Mouse (Mus musculus) liver, embryonic 14.5 days (tissue): ENCODE measurements around the gene Aatf. TPM values are rescaled to one million over a fixed set of nuclear protein-coding genes. Genes with fewer than 3 reads are reported as not detected.

ENCODE experiments used
- ATAC-seq: fragments of 200-750 bp; cut with Nextera tagmentation; 2 replicates; pipeline ENCODE4 v1.8.0; 2017; ENCODE audit warnings: moderate number of reproducible peaks, mild to moderate bottlenecking, moderate library complexity; ENCODE audit not compliant: insufficient read depth
- DNase-seq, 3 experiments: peaks; one replicate each; pipeline ENCODE4 v3.0.0-alpha.2; 2012 to 2013; ENCODE audit warnings: low read depth in 3 of 3, low spot score in 3 of 3
- H3K27ac ChIP-seq: fragments of 300-500 bp; sonication (generic); 2 replicates; pipeline ENCODE4 v1.5.1; 2014; ENCODE audit warnings: moderate library complexity, mild to moderate bottlenecking, control low read depth, inconsistent platforms
- H3K27me3 ChIP-seq: fragments of 300-500 bp; sonication (generic); 2 replicates; pipeline ENCODE4 v1.6.1; 2014; ENCODE audit warnings: mild to moderate bottlenecking, low read length, moderate library complexity; ENCODE audit not compliant: control insufficient read depth, insufficient read depth
- H3K36me3 ChIP-seq: fragments of 300-500 bp; sonication (generic); replicated peaks from 2 replicates; pipeline ENCODE4 v1.6.1; 2014; ENCODE audit warnings: low read depth; ENCODE audit not compliant: control insufficient read depth, insufficient read depth
- H3K4me1 ChIP-seq, 2 experiments: fragments of 200-500 bp in 1 of 2; fragments of 300-500 bp in 1 of 2; sonication (generic) in 1 of 2; replicated peaks; 2 replicates each; pipeline ENCODE4 v1.6.1; 2012 to 2014; ENCODE audit warnings: antibody characterized with exemption in 1 of 2, inconsistent platforms in 1 of 2, low read length in 1 of 2; ENCODE audit not compliant: control insufficient read depth in 2 of 2, insufficient read depth in 2 of 2
- H3K4me2 ChIP-seq: fragments of 300-500 bp; sonication (generic); 2 replicates; pipeline ENCODE4 v1.6.1; 2014; ENCODE audit warnings: low read depth, mild to moderate bottlenecking, control low read depth, moderate library complexity
- H3K4me3 ChIP-seq, 2 experiments: fragments of 200-500 bp in 1 of 2; fragments of 300-500 bp in 1 of 2; sonication (generic) in 1 of 2; 2 replicates each; pipeline ENCODE4 v1.5.1; 2012 to 2014; ENCODE audit warnings: low read depth in 2 of 2, low read length in 2 of 2, mild to moderate bottlenecking in 2 of 2, control low read depth in 1 of 2, inconsistent platforms in 1 of 2, moderate library complexity in 1 of 2; ENCODE audit not compliant: insufficient read depth in 1 of 2
- H3K9ac ChIP-seq: fragments of 300-500 bp; sonication (generic); replicated peaks from 2 replicates; pipeline ENCODE4 v1.6.1; 2014; ENCODE audit warnings: mild to moderate bottlenecking, control low read depth, moderate library complexity
- H3K9me3 ChIP-seq: fragments of 300-500 bp; sonication (generic); 2 replicates; pipeline ENCODE4 v1.6.1; 2016; ENCODE audit warnings: low read length, mixed read lengths; ENCODE audit not compliant: control insufficient read depth
- CTCF ChIP-seq: IDR thresholded peaks from 2 replicates; pipeline ENCODE4 v1.5.1; 2016; ENCODE audit warnings: antibody characterized with exemption, low read depth, control low read depth
- EP300 ChIP-seq: IDR thresholded peaks from 2 replicates; pipeline ENCODE4 v1.6.1; 2016; ENCODE audit warnings: antibody characterized with exemption, low read depth
- WGBS: fragments of 180-500 bp; shearing (Covaris S2); extraction: QIAGEN DNeasy Blood & Tissue Kit; methylation state at CpG from one replicate; pipeline ENCODE4 v1.1.7; 2014; ENCODE audit not compliant: insufficient replicate concordance; 5-methylcytosine and 5-hydroxymethylcytosine counted together
- polyA plus RNA-seq, 2 experiments: library from polyadenylated mRNA; depleted of rRNA in 1 of 2; stranded (reverse) in 1 of 2; unstranded in 1 of 2; fragments of >200 nt; fragmentation: Nextera tagmentation in 1 of 2; extraction: Ambion mirVana in 1 of 2; gene quantifications; 2 replicates each; pipeline versions ENCODE4 v1.2.1 to v1.2.3; 2012 to 2014

Gene Aatf
- polyA plus RNA-seq, 2 experiments, result 6.3 to 20.3 TPM

- ATAC-seq (no peak), DNase-seq (no peak)
- H3K4me2 ChIP-seq, result no peak overlapping the region
- no peaks in the 10 kb centered on the region for H3K36me3 ChIP-seq
- H3K9ac ChIP-seq, result no peak overlapping the region
- H3K4me3 ChIP-seq, result no peak overlapping the region
- no peaks in the 10 kb centered on the region for H3K9me3 ChIP-seq
- H3K27ac ChIP-seq, result no peak overlapping the region
- WGBS, result 82% methylated on average over 13 of the region's 13 CpGs
- H3K27me3 ChIP-seq, result no peaks in the 10 kb centered on the region
- H3K4me1 ChIP-seq, result no peaks in the 10 kb centered on the region
- no peak for TF ChIP-seq EP300
- TF ChIP-seq CTCF, result no peak
These were observed 136.6 kb downstream of the Aatf start for GRCm38 (mm10) chr11:84376510-84377365.

GRCm38 (mm10) chr11:84375951-84376496 is 137.3 kb downstream of the Aatf start:
- Histone ChIP-seq H3K9ac (no peak overlapping the region), H3K4me2 (no peak overlapping the region), H3K4me3 (no peak overlapping the region), H3K4me1 (no peaks in the 10 kb centered on the region), H3K27me3 (no peaks in the 10 kb centered on the region), H3K9me3 (no peaks in the 10 kb centered on the region), H3K27ac (no peak overlapping the region), H3K36me3 (no peaks in the 10 kb centered on the region)
- WGBS, result 64% methylated on average over 3 of the region's 3 CpGs
- no peak for ATAC-seq
- no peak for DNase-seq
- TF ChIP-seq CTCF (no peak), EP300 (no peak)

GRCm38 (mm10) chr11:84373122-84373521 is 140.2 kb downstream of the Aatf start:
- no peaks in the 10 kb centered on the region for H3K27me3 ChIP-seq
- no peak overlapping the region for H3K4me3 ChIP-seq
- H3K36me3 ChIP-seq, result no peaks in the 10 kb centered on the region
- H3K9me3 ChIP-seq, result no peaks in the 10 kb centered on the region
- WGBS, result 66% methylated on average over 4 of the region's 4 CpGs
- H3K9ac ChIP-seq, result no peak overlapping the region
- H3K4me2 ChIP-seq, result no peak overlapping the region
- TF ChIP-seq EP300 (no peak), CTCF (no peak)
- DNase-seq, result no peak
- H3K4me1 ChIP-seq, result no peaks in the 10 kb centered on the region
- no peak overlapping the region for H3K27ac ChIP-seq
- no peak for ATAC-seq

Other genes starting within 250 kb of the Aatf start
- gene Lhx1, start 12.0 kb upstream of the Aatf start, polyA plus RNA-seq (2012; rRNA removed), result 0.03 TPM in 1 of 2 replicates, not detected in the other
- gene Lhx1, start 12.0 kb upstream of the Aatf start, polyA plus RNA-seq (2014; fragmentation: Nextera tagmentation; extraction: Ambion mirVana), result not detected in 2 replicates